Mouse (Mus musculus) cerebellum, postnatal 4 days (tissue): ENCODE measurements around the gene Ipo7.

Experiments
- DNase-seq, 2 experiments: peaks; one replicate each; pipeline ENCODE4 v3.0.0; 2022; ENCODE audit warnings: low spot score in 2 of 2, mixed read lengths in 1 of 2

The Ipo7 gene

GRCm38 (mm10) chr7:110101266-110101665 is 83.2 kb downstream of the Ipo7 start:
- DNase-seq, result no peak

DNA sequence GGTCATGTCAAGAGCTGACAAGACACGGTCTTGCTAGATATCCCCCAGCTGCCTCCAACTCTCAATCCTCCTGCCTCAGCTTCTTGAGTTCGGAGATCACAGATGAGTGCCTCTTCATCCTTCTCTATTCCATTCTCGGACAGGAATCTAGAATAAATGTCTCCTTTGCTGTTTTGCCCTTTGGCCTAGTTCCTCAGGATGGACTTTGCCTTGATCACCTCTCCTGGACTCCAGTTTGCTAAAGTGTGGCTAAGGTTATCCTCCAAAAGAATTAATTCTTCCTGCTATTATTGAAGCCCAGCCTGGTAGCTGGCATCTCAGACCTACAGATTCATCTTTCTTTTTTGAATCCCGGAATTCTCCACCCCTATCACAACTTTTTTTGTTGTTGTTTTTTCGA is 87.0 kb downstream of the Ipo7 start:
- DNase-seq, result no peak
